Mouse (Mus musculus): ENCODE results near the gene Zfp239.

Gene Zfp239

GRCm38 (mm10) chr6:117907301-117907978, 45.5 kb downstream of the Zfp239 start:
- DNase-seq (ENCODE audit: low spot score in 2 of 2): peak; percentile 65 to 70

GRCm38 (mm10) chr6:117907979-117908355, 46.1 kb downstream of the Zfp239 start:
- no peak for DNase-seq (ENCODE audit: low spot score in 2 of 2)

GRCm38 (mm10) chr6:117908424-117908900, 46.6 kb downstream of the Zfp239 start:
- no peak for DNase-seq (ENCODE audit: low spot score in 2 of 2)

GRCm38 (mm10) chr6:117910120-117910661, 48.3 kb downstream of the Zfp239 start:
- DNase-seq (ENCODE audit: low spot score in 2 of 2): no peak

- no peak for DNase-seq (ENCODE audit: low spot score in 2 of 2)
These were observed 52.6 kb downstream of the Zfp239 start for GRCm38 (mm10) chr6:117914541-117914940.

GRCm38 (mm10) chr6:117916205-117916736, 54.4 kb downstream of the Zfp239 start:
- DNase-seq (ENCODE audit: low spot score in 2 of 2): no peak

GRCm38 (mm10) chr6:117916737-117917426, 55.0 kb downstream of the Zfp239 start:
- peak; percentile 37 to 58 for DNase-seq (ENCODE audit: low spot score in 2 of 2)

- DNase-seq (ENCODE audit: low spot score in 2 of 2): peak; percentile 29 to 31
These were observed 55.7 kb downstream of the Zfp239 start for GRCm38 (mm10) chr6:117917576-117917975.

- DNase-seq (ENCODE audit: low spot score in 2 of 2): no peak
These were observed 56.1 kb downstream of the Zfp239 start for GRCm38 (mm10) chr6:117918043-117918442.

- DNase-seq (ENCODE audit: low spot score in 2 of 2): no peak
These were observed 59.0 kb downstream of the Zfp239 start for GRCm38 (mm10) chr6:117920659-117921640.

- DNase-seq (ENCODE audit: low spot score in 2 of 2): no peak
These were observed 60.1 kb downstream of the Zfp239 start for GRCm38 (mm10) chr6:117922041-117922440.
